Mouse (Mus musculus): ENCODE data around the gene Smg9. TPM values are rescaled to one million over a fixed set of nuclear protein-coding genes. Genes with fewer than 3 reads are reported as not detected.
"Not testable (repeated sequence)": the region's sequence is repeated elsewhere in the genome, so short reads cannot be mapped to it uniquely, and the experiment has no call there.

The Smg9 gene
- total RNA-seq, 2 experiments from 2014 or later: 9.8 to 11.5 TPM

DNA sequence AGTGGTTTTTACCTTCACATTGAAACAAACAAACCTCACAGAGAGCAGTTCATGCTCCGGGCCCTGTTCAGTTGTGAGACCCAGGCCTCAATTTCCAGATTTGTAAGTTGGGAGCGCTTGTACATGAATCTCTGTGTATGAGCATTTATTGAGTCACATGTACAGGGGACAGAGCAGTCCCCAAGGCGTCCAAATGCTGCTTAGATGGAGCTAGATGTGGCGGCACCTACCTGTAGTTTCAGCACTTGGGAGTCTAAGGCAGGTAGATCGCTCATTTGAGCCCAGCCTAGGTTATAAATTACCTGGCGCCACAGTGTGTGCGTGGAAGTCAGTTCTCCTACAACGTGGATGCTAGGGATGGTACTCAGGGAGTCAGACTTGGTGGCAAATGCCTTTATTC, 23.0 kb upstream of the Smg9 start:
- intact Hi-C loops (cut with DNase I): no loop called here
- DNase-seq: no peak

DNA sequence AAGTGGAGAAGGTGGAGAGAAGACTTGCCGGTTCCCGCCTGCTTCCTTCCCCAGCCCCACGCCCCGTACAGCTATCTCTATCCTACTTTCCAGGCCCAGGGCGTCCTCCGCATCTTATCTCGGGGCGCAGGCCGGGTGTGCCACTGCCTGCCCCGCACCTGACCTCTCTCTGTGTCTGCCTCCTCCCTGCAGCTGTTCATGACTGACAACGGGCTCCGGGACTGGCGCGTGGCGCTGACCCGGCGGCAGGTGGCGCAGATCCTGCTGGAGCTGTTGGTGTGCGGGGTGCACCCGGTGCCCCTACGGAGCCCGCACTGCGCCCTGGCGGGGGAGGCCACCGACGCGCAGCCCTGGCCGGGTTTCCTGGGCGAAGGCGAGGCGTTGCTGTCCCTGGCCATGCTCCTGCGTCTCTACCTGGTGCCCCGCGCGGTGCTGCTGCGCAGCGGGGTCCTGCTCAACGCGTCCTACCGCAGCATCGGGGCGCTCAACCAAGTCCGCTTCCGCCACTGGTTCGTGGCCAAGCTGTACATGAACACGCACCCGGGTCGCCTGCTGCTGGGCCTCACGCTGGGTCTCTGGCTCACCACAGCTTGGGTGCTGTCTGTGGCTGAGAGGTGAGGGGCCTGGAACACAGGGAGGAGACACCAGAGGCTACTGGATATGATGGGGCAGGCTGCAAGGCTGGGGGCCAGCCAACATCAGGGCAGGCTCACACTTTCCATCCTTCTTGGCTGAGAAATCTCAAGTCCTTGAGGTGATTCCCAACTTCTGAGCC, 22.1 kb upstream of the Smg9 start:
- intact Hi-C loops (cut with DNase I): no loop called here
- peak in 1 of 2 experiments; percentile 27 for DNase-seq

DNA sequence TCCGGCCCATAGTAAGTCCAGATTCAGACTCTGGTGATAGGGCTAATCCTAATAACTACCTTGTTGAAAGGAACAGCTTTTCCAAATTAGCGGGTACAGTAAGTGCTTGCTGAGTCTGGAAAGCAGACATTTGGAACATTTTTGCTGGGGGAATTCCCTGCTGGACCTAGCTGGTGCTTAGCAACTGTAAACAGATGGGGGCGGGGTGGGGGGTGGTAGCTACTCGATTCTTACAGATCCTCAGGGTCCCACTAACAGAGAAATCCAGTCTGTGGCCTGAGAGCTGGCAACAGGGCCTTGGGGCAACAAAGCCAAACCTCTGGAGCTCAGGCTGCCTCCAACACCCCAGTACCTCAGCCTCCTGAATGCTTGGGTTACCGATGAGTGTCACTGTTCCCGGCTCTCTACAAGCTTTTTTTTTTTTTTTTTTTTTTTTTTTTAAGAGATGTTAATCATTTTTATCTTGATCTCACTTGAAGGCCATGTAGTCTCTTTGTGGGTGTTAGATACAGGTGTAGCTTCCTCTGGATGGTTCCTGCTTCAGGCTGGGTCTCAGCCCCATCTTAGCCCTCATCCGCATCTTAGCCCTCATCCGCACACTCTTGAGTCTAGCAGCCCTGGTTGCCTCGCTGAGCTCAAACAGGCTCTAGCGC, 21.2 kb upstream of the Smg9 start:
- intact Hi-C loops (cut with DNase I): no loop called here
- DNase-seq: no peak

DNA sequence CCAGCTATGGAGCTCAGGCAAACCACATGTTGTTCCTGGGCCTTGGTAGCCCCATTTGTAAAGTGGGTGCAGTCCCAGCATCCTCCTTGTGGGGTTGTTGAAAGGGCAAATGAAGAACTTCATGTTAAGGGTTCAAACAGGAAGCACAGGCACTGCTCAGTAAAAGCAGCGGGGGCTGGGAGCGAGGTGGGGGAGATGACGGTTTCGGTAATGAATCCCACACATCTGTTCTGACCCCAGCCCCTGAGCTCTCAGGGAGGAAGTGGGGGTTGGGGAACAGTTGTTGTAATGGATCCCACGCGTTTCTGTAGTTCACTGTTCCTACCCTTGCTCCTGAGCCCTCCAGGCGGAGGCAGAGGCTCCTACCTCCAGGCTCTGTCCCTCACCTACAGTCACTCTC, 19.5 kb upstream of the Smg9 start:
- intact Hi-C loops (cut with DNase I): no loop called here
- no peak for DNase-seq

DNA sequence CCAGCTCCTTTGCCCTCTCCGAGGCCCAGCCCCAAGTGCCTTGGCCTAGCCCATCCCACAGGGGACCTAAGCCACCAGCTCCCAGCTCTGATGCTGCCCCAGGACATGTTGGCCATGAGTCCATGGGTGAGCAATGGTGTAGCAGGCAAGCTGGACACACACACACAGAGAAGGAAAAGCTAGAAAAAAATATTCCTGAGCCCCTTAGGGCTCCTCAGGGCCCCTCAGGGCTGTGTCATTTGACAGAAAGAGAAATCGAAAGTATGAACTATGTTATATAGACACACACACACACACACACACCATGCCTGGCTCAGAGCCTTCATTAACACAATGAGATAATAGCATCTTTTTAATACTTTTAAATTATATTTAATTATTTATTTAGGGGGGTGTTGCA, 19.0 kb upstream of the Smg9 start:
- intact Hi-C loops (cut with DNase I): no loop called here
- DNase-seq: no peak

DNA sequence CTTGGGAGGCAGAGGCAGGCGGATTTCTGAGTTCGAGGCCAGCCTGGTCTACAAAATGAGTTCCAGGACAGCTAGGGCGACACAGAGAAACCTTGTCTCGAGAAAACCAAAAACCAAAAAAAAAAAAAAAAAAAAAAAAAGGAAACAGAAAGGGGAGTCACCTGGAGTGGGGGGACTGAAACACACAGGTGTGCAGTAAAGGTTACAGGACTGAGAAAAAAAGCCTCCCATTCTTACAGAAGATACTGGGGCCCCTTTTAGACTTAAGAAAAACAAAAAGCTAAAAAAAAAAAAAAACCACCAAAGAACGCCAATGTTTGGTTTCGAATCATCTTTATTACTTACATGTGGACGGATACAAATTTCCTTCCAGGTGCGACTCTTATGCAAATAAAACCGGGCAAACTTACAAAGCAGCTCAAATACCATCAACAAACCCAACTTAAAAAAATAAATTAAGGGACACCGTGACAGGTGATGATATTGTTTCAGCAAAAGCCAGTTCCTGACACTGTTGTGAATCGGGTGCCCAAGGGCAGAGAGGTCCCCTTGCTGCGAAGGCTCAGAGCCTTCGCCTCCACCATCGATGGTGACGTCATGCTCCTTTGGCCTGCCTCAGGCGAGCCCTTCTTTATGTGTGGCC, 16.6 kb upstream of the Smg9 start:
- no peak for DNase-seq
- intact Hi-C loops (cut with DNase I): no loop called here

DNA sequence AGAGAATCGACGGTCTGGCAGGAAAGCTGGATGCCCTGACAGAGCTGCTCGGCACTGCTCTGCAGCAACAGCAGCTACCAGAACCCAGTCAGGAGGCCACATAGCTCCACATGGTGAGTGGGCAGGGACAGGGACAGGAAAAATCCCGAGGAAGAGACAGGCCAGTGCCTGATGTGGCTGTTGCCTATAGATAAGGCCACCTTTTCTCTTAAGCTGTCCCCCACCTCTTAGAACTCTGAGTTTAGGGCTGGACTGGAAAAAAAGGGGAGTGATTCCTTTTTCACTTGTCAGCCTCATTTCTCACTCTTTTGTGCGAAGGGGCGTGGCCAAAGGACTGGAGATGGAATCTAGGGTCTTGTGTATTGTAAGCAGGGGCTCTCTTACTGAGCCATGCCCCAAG, 15.3 kb upstream of the Smg9 start:
- intact Hi-C loops (cut with DNase I): no loop called here
- no peak for DNase-seq

DNA sequence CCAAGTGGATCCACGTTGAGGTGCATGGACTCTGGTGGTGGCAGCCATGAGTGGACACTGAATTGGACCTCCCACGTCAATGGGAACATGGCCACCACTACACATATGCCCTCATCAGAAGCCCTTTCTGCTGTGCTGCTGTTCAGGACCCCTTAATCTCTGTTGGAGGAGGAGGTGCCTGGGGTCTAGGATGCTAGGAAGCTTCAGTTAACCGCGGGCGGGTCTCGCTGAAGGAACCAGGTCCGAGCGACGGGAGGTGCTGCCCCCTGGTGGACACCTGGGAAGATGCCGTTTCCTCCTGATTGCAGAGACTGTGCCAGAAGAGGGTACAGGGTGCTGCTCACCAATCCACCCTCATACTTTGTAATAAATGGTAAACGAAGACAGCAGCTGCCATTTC, 14.6 kb upstream of the Smg9 start:
- intact Hi-C loops (cut with DNase I): no loop called here
- DNase-seq: peak; percentile 50 to 51

DNA sequence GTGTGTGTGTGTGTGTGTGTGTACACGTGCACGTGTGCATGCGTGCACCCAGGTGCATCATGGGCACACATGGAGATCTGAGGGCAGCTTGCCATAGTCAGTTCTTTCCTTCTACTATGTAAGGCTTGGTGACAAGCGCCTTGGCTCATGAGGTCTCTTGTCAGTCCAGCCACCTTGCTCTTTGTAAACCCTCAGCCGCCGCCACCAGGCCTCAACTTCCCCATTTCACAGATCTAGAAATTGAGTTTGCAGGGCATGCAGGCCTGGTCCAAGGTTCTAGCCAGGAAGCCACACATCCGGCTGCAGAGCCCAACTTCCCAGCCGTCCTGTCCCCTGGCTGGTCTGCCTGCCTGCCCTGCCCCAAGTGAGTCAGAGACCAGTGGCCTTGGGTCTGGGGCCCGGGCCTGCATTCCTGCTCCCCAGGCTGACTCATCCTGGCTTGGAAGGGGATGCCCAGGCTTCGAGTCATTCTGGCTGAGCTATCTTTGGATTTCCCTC, 12.3 kb upstream of the Smg9 start:
- DNase-seq: peak in 1 of 2 experiments; percentile 56
- intact Hi-C loops (cut with DNase I): no loop called here

DNA sequence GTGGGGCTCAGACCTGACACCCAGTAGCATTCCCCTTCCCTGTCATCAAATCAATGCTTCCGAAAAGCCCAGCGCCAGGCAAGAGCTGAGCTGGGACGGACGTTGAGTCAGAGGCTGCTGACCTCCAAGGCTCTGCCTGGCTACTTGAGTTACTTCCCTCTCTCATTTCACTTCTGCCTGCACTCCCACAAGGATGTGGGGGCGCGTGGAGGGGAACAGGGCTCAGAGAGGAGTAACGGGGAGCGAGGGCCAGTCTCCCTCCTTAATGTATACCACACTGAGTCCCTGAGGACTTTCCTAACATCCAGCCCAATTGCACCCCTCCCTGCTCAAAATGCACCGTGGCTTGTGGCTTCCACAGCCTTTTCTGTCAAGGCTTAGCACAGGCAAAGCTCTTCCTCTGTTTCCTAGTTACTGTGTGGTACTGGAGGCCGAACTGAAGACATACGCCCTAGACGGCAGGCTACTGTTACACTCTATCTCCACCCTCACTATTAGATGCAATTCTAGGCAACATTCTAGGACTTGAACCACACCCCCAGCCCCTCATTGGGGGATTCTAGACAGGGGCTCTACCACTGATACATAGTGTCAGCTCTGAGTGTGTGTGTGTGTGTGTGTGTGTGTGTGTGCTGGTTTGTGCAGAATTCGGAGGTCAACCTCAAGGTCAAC, 9.8 kb upstream of the Smg9 start:
- DNase-seq: no peak
- intact Hi-C loops (cut with DNase I): no loop called here

DNA sequence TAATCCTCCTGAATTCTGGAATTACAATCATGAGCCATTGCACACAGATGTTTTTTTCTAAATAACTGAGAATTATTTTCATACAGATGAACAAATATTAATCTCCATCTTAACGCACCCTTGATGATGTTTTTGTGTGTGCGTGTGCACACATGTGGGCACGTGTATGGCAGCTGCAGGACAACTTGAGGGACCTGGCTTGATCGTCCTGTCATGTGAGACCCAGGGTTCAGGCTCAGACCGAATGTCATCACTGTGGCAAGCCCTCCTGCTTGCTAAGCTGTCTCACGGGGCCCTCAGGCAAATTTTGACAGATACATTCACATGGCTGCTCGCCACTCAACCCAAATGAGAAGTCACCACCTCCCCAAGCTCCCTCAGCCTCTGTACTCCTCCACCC, 8.9 kb upstream of the Smg9 start:
- intact Hi-C loops (cut with DNase I): no loop called here
- DNase-seq: no peak

DNA sequence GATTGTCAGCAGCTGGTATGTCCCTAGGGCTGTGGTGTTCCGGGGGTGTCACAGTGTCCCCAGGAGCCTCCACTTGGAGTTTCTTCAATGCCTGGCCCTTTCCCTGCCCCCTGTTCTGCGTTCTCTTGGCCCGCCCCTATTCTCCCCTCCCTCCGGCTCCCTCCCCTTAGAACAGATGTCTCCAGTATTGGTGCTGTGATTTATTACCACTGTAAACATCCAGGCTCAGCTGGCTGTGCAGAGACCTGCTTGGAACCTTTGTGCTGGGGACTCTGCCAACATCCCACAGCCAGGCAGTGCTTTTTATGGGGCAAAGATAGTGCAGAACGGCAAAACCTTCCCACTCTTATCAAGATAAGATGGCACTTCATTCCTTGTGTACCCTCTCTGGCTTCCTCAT, 8.3 kb upstream of the Smg9 start:
- no peak for DNase-seq

DNA sequence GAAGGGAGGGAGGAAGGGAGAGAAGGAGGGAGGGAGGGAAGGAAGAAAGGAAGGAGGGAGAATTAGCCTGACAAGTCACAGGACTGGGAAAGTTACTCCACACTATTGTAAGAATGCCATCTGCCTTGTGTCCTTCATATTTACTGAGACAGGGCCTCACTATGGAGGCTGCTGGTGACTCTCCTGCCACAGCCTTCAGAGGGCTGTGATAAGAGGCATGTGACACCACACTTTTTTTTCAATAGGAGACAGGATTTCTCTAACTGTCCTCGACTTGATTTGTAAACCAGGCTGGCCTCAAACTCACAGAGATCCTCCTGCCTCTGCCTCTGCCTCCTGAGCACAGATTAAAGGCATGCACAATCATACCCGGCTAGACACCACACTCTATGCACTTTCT, 7.7 kb upstream of the Smg9 start:
- no peak for DNase-seq
- intact Hi-C loops (cut with DNase I): no loop called here

More for the DNA sequence above, 8.3 kb upstream of the Smg9 start:
- intact Hi-C loops (cut with DNase I): no loop called here

DNA sequence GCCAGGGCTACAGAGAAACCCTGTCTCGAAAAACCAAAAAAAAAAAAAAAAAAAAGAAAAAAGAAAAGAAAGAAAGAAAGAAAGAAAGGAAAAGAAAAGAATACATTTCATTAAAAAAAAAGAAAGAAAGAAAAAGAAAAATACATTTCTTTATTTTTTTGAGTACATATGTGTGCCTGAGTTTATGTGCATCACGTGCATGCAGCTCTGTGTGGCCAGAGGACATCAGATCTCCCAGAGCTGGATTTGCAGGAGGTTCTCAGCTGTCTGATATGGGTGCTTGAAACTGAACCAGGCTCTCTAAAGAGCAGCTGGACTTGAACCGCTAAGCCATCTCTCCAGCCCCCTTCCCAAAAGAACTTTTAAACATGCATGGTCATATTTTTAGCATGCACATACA, 5.4 kb upstream of the Smg9 start:
- no peak for DNase-seq
- intact Hi-C loops (cut with DNase I): no loop called here

DNA sequence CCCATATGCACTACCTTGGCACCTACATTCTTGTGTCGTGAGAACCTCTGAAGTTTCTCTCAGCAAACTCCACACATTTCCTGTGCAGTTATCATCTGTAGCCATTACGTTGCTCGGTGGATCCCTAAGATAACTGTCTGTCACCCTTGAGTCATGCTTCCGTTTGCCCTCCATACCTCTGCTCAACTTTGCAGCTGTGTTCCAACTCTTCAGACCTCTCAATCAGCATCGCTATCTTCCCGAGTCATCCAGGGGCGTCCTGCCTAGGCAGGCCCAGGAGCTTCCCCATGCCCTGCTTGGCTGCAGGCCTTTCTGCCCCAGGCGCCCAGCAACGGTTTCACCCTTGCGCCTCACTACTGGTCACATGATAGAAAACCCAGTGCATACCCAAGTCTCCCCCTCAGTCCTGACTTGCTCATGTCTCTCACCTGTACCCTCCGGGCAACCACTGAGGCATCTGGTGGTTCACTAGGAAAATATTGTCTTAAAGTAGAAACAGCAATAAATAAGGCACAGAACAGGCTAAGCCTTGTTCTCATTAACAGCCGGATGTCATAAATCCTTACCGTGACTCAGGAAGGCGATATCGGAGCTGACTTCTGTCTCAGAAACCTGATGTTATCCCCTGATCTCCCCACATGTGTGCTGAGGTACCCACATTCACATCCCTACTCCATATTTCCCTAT, 4.8 kb upstream of the Smg9 start:
- no peak for DNase-seq

DNA sequence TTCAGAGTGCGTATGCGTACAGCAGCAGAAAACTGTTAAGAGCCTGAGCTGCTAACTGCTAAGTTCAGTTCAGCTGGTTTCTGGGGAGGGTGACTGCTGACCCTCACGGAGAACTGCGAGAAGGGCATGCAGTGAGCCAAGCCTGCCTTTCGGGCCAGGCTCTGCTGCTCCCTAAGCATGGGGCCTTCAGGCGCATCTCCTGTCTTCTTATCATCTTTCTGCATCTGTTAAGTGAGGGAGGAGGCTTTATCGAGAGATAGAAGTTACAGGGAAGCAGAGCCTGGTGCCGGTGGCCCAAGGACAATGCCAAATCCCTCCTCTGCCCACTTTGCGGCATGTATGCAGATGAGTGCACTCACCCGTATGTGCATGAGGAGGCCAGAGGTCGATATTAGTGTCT, 2.6 kb upstream of the Smg9 start:
- intact Hi-C loops (cut with DNase I): loop anchor here (5.0 kb wide), 1 partner anchor 80 kb away; the partner anchor contains the start of gene Zfp94

More for the DNA sequence above, 4.8 kb upstream of the Smg9 start:
- intact Hi-C loops (cut with DNase I): loop anchor here (5.0 kb wide), 1 partner anchor 77 kb away; the partner anchor contains the start of gene Zfp94

DNA sequence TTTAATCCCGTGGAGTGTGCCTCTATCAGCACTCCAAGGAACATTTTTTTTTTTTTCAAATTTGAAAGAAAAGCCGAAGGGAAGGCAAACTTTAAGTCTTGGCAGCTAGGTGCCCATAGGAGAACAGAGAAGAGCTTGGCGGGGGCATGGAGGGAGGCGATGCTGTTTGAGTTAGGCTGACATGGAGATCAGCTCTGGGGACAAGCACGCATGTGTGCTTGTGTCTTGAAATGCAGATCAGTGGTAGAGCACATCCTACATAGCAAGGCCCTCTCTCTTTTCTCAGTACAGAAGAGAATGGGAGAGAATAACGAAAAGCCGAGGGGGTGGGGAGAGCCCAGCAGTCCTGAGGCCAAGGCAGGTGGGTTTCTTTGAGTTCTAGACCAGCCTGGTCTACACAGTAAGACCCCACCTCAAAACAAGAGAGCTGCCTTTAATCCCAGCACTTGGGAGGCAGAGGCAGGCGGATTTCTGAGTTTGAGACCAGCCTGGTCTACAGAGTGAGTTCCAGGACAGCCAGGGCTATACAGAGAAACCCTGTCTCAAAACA, 980 bp upstream of the Smg9 start:
- no peak for DNase-seq
- intact Hi-C loops (cut with DNase I): loop anchor here (5.0 kb wide), 1 partner anchor 81 kb away; the partner anchor contains the start of gene Zfp94

More for the DNA sequence above, 2.6 kb upstream of the Smg9 start:
- no peak for DNase-seq

DNA sequence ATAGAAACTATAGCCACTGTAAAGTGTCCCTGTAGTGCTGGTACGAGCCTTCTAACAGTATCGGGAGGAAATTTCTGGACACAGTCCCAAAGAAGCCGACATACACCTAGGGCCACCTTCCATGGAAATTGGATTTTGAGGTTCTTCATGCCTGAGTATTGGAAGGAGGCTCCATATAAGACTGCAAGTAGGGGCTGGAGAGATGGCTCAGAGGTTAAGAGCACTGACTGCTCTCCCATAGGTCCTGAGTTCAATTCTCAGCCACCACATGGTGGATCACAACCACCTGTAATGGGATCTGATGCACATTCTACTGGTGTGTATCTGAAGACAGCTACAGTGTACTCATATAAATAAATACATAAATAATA, 648 bp downstream of the Smg9 start:
- intact Hi-C loops (cut with DNase I): no loop called here
- DNase-seq: no peak

DNA sequence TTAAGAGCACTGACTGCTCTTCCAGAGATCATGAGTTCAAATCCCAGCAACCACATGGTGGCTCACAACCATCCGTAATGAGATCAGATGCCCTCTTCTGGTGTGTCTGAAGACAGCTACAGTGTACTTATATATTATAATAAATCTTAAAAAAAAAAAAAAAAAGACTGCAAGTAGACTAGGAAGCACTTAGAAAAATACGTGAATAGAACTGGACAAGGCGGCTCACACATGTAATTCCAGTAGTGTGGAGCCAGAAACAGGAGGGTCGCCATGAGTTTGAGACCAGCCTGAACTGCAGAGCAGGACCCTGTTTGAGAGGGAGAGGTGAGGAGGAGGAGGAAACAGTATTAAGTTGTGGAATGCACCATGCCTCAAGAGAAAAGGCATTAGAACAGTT, 1.1 kb downstream of the Smg9 start:
- intact Hi-C loops (cut with DNase I); DNase-seq: not testable (repeated sequence)

DNA sequence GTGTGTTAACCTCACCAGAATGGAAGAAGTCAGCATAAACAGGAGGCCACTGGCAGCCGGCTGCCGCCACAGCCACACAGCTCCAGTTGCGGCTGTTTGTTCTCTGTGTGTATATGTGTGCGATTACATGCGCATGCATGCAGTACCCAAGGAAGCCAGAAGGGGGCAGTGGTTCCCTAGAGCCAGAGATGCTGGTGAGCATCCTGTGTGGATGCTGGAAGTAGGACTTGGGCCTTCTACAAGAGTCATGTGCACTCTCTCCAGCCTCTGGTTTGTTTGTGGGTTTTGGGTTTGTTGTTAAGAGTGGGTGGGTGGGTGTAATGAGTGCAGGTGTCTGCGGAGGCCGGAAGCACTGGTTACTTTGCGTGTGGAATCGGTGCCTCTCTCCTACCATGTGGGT, 3.4 kb downstream of the Smg9 start:
- DNase-seq: no peak
- intact Hi-C loops (cut with DNase I): no loop called here
